Mouse (Mus musculus) hindbrain, postnatal 0 days (tissue): ENCODE measurements at regions not wholly inside any gene's neighbourhood (a gene's known extent, or its start where the extent isn't known, plus 50 kb on each side); places are given as distances from the start of the nearest gene placed in this dataset.

Experiments
- ATAC-seq: fragments of 200-750 bp; cut with Nextera tagmentation; 2 replicates; pipeline ENCODE4 v1.8.0; 2017; ENCODE audit warnings: mild to moderate bottlenecking, moderate TSS enrichment, moderate library complexity
- DNase-seq: peaks from one replicate; pipeline ENCODE4 v3.0.0-alpha.2; 2015; ENCODE audit warnings: low spot score
- H3K27ac ChIP-seq: fragments of 300-500 bp; sonication (generic); 2 replicates; pipeline ENCODE4 v1.5.1; 2014; ENCODE audit warnings: mild to moderate bottlenecking
- H3K27me3 ChIP-seq: fragments of 300-500 bp; sonication (generic); 2 replicates; pipeline ENCODE4 v1.6.1; 2014; ENCODE audit warnings: low read length, mixed read lengths; ENCODE audit not compliant: insufficient read depth
- H3K36me3 ChIP-seq: fragments of 300-500 bp; sonication (generic); 2 replicates; pipeline ENCODE4 v1.6.1; 2014; ENCODE audit warnings: low read length, mixed read lengths; ENCODE audit not compliant: insufficient read depth
- H3K4me1 ChIP-seq: fragments of 300-500 bp; sonication (generic); 2 replicates; pipeline ENCODE4 v1.6.1; 2014; ENCODE audit warnings: antibody characterized with exemption, low read length, mixed read lengths; ENCODE audit not compliant: insufficient read depth
- H3K4me2 ChIP-seq: fragments of 300-500 bp; sonication (generic); 2 replicates; pipeline ENCODE4 v1.6.1; 2014; ENCODE audit warnings: low read depth, mild to moderate bottlenecking, low read length, moderate library complexity, mixed read lengths
- H3K4me3 ChIP-seq: fragments of 300-500 bp; sonication (generic); 2 replicates; pipeline ENCODE4 v1.5.1; 2014; ENCODE audit warnings: low read length
- H3K9ac ChIP-seq: fragments of 300-500 bp; sonication (generic); replicated peaks from 2 replicates; pipeline ENCODE4 v1.6.1; 2014; ENCODE audit warnings: mild to moderate bottlenecking, low read length, moderate library complexity, mixed read lengths
- H3K9me3 ChIP-seq: fragments of 300-500 bp; sonication (generic); 2 replicates; pipeline ENCODE4 v1.6.1; 2016; ENCODE audit warnings: low read length, mixed read lengths
- CTCF ChIP-seq: IDR thresholded peaks from 2 replicates; pipeline ENCODE4 v1.5.1; 2016; ENCODE audit warnings: antibody characterized with exemption, control low read depth, low read depth
- WGBS: fragments of 180-500 bp; shearing (Covaris S2); extraction: QIAGEN DNeasy Blood & Tissue Kit; methylation state at CpG from one replicate; pipeline ENCODE4 v1.1.7; 2014; 5-methylcytosine and 5-hydroxymethylcytosine counted together

- no peak overlapping the region for H3K4me3 ChIP-seq
- ATAC-seq (no peak), DNase-seq (no peak)
- H3K4me2 ChIP-seq: no peak overlapping the region
- H3K27me3 ChIP-seq: no peaks in the 10 kb centered on the region
- 28% methylated on average over 15 of the region's 15 CpGs for WGBS
- no peaks in the 10 kb centered on the region for H3K36me3 ChIP-seq
- no peak overlapping the region for H3K9ac ChIP-seq
- no peaks in the 10 kb centered on the region for H3K4me1 ChIP-seq
- TF ChIP-seq CTCF: no peak
- no peaks in the 10 kb centered on the region for H3K9me3 ChIP-seq
- no peak overlapping the region for H3K27ac ChIP-seq
These were observed 134.7 kb upstream of the Smim15 start for GRCm38 (mm10) chr13:107909343-107910067.

DNA sequence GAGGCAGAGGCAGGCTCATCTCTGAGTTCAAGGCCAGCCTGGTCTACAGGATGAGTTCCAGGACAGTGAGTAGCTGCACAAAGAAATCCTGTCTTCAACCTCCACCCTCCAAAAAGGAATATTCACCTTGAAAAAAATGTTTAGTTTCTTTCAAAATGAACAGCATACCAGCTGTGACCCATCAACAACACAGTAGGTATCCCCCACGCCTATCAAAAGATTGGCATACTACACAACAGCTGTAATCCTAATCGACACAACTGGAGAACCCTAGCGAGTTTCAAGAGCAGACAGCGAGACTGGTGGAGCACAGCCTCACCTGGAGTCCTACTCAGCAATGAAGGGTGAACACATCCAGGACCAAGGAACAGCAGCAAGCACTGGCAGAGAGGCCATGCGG is 136.3 kb upstream of the Smim15 start:
- no peak overlapping the region for H3K9ac ChIP-seq
- WGBS: 91% methylated on average over 5 of the region's 5 CpGs
- no peaks in the 10 kb centered on the region for H3K36me3 ChIP-seq
- H3K27ac ChIP-seq: no peak overlapping the region
- H3K27me3 ChIP-seq: no peaks in the 10 kb centered on the region
- DNase-seq: no peak
- no peaks in the 10 kb centered on the region for H3K4me1 ChIP-seq
- no peak for ATAC-seq
- H3K9me3 ChIP-seq: no peaks in the 10 kb centered on the region
- no peak overlapping the region for H3K4me2 ChIP-seq
- H3K4me3 ChIP-seq: no peak overlapping the region
- no peak for TF ChIP-seq CTCF

DNA sequence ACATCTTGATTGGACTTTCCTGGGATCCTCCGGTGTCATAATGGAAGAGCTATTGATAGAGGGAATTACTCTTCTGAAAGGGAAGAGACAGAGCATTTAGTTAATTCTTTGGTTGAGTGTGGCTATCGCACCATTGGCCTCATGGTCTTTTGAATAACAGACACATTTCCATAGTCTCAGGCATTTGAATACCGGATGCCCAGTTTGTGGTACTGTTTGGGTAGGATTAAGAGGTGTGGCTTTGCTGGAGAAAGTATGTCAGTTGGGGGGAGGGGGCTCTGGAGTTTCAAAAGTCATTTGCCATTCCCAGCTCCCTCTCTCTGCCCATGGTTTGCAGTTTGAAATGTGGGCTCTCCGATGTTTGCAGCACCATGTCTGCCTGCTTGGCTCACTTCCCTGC is 139.4 kb upstream of the Smim15 start:
- H3K4me1 ChIP-seq: no peaks in the 10 kb centered on the region
- TF ChIP-seq CTCF: no peak
- H3K36me3 ChIP-seq: no peaks in the 10 kb centered on the region
- no peak overlapping the region for H3K4me3 ChIP-seq
- H3K9me3 ChIP-seq: no peaks in the 10 kb centered on the region
- H3K27ac ChIP-seq: no peak overlapping the region
- H3K9ac ChIP-seq: no peak overlapping the region
- no peak overlapping the region for H3K4me2 ChIP-seq
- H3K27me3 ChIP-seq: no peaks in the 10 kb centered on the region
- no peak for ATAC-seq
- 86% methylated on average over 4 of the region's 4 CpGs for WGBS
- DNase-seq: no peak

DNA sequence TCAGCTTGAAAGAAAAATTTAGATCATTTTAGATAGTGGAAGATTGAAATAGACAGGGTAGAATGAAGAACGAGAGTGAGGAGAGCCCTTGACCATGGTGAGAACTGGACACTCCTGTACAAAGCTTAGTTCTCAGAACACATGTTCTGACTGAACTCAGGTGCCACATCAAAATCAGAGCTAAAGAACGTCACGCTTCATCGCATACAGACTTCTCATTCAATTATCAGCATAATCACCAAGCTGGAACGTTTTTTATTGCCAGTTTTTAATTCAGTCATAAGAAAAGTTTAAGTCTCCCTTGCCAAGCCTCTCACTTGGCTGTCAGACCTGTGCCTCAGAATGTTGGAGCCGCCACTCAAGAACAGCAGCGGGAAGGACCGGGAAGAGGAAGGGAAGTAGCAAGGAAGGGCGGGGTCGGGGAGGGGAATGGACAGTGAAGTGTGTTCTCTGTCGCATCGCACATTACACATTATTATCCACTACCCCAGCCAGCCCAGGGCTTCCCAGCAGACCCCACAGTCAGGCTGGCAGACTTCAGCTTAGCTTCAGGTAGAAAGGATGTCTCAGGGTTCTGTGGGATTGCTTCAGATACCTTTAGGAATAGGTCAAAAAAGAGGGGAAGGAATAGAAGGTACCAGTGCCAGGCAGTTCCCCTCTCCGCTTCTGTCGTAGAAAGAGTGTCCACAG is 140.1 kb upstream of the Smim15 start:
- 67% methylated on average over 14 of the region's 14 CpGs for WGBS
- no peak overlapping the region for H3K27ac ChIP-seq
- ATAC-seq (no peak), DNase-seq (no peak)
- H3K4me3 ChIP-seq: no peak overlapping the region
- no peaks in the 10 kb centered on the region for H3K36me3 ChIP-seq
- H3K4me1 ChIP-seq: no peaks in the 10 kb centered on the region
- no peak overlapping the region for H3K9ac ChIP-seq
- no peaks in the 10 kb centered on the region for H3K27me3 ChIP-seq
- TF ChIP-seq CTCF: no peak
- no peak overlapping the region for H3K4me2 ChIP-seq
- H3K9me3 ChIP-seq: no peaks in the 10 kb centered on the region

DNA sequence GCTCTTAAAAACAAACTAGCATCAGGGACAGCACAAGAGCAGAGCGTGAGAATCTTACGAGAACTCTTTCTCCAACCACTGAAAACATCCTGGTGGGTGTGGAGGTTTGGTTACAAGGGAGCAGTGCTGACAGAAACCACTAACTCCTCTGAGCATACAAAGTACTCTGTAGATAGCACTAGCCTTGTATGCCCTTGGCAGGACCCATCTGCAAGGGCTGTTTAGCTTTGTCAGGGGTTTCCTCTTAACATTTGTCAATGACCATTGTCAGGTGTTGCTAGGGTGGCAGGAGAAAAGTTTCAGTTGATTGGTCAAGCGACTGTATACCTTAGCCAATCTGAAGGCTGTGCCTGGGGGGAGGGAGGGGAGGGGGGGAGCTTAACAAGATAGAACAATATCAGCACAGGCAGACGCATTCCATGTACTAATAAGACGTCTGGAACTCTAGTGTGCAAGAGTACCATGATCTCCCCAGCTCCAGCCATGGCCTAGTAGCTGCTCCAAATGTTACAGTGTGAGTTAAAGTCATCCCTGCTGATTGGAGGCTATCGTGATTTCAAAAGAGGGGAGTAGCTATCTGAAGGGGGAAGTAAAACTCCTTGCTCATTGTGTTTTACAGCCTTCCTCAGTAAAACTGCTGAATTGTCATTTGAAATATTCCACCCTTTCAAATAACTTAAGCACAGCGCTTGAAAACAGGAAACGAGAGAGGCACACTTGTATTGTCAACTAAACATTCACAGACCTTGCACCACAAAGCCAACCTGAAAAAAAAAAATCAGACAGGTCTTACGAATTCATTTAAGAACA is 140.9 kb upstream of the Smim15 start:
- ATAC-seq: peak; percentile 86
- 38% methylated on average over 9 of the region's 9 CpGs for WGBS

GRCm38 (mm10) chr13:107902800-107903149 is 141.5 kb upstream of the Smim15 start:
- no peaks in the 10 kb centered on the region for H3K9me3 ChIP-seq
- peak; percentile 12; the same call in 1 of the 2 replicates for ATAC-seq
- no peak for TF ChIP-seq CTCF
- H3K9ac ChIP-seq: 0 out of 2 replicates have a peak overlapping the region, but pooled peaks have one; percentile 5
- no peak overlapping the region for H3K4me2 ChIP-seq
- H3K27me3 ChIP-seq: no peaks in the 10 kb centered on the region
- H3K4me1 ChIP-seq: no peaks in the 10 kb centered on the region
- no peak for DNase-seq
- 0 out of 2 replicates have a peak overlapping the region, but pooled peaks have one; percentile 45 for H3K27ac ChIP-seq
- H3K4me3 ChIP-seq: no peak overlapping the region
- whole genome bisulfite sequencing: 66% methylated on average over 5 of the region's 5 CpGs
- no peaks in the 10 kb centered on the region for H3K36me3 ChIP-seq

More for the DNA sequence above, 140.9 kb upstream of the Smim15 start:
- Histone ChIP-seq H3K4me1 (no peaks in the 10 kb centered on the region), H3K9me3 (no peaks in the 10 kb centered on the region), H3K4me2 (no peak overlapping the region), H3K4me3 (no peak overlapping the region), H3K27me3 (no peaks in the 10 kb centered on the region), H3K27ac (0 out of 2 replicates have a peak overlapping the region, but pooled peaks have one; percentile 45), H3K36me3 (no peaks in the 10 kb centered on the region), H3K9ac (0 out of 2 replicates have a peak overlapping the region, but pooled peaks have one; percentile 5)
- DNase-seq: peak; percentile 62
- no peak for TF ChIP-seq CTCF
